Mouse (Mus musculus) stomach, embryonic 16.5 days (tissue): ENCODE measurements around the gene Fam57b. TPM values are rescaled to one million over a fixed set of nuclear protein-coding genes. Genes with fewer than 3 reads are reported as not detected.

ENCODE experiments used
- ATAC-seq: fragments of 200-750 bp; cut with Nextera tagmentation; 2 replicates; pipeline ENCODE4 v1.8.0; 2017; ENCODE audit warnings: moderate number of reproducible peaks, moderate TSS enrichment; ENCODE audit not compliant: insufficient read depth, low FRiP score
- H3K27ac ChIP-seq: fragments of 300-500 bp; sonication (generic); 2 replicates; pipeline ENCODE4 v1.5.1; 2014; ENCODE audit warnings: low read length
- H3K27me3 ChIP-seq: fragments of 300-500 bp; sonication (generic); 2 replicates; pipeline ENCODE4 v1.6.1; 2014; ENCODE audit warnings: low read length, control low read depth, mixed read lengths; ENCODE audit not compliant: control insufficient read depth, insufficient read depth
- H3K36me3 ChIP-seq: fragments of 300-500 bp; sonication (generic); 2 replicates; pipeline ENCODE4 v1.6.1; 2014; ENCODE audit warnings: low read length; ENCODE audit not compliant: control insufficient read depth, insufficient read depth
- H3K4me1 ChIP-seq: fragments of 300-500 bp; sonication (generic); 2 replicates; pipeline ENCODE4 v1.6.1; 2014; ENCODE audit warnings: low read length, control low read depth, mixed read lengths; ENCODE audit not compliant: control insufficient read depth, insufficient read depth
- H3K4me2 ChIP-seq: fragments of 300-500 bp; sonication (generic); 2 replicates; pipeline ENCODE4 v1.6.1; 2014; ENCODE audit warnings: low read depth, low read length, mixed read lengths
- H3K4me3 ChIP-seq: fragments of 300-500 bp; sonication (generic); replicated peaks from 2 replicates; pipeline ENCODE4 v1.5.1; 2014; ENCODE audit warnings: mild to moderate bottlenecking, low read length
- H3K9ac ChIP-seq: fragments of 300-500 bp; sonication (generic); 2 replicates; pipeline ENCODE4 v1.6.1; 2014; ENCODE audit warnings: low read length
- H3K9me3 ChIP-seq: fragments of 300-500 bp; sonication (generic); replicated peaks from 2 replicates; pipeline ENCODE4 v1.6.1; 2016; ENCODE audit warnings: low read length, control low read depth; ENCODE audit not compliant: control insufficient read depth
- WGBS: fragments of 180-500 bp; shearing (Covaris S2); extraction: QIAGEN DNeasy Blood & Tissue Kit; methylation state at CpG from one replicate; pipeline ENCODE4 v1.1.7; 2014; 5-methylcytosine and 5-hydroxymethylcytosine counted together
- polyA plus RNA-seq: library from polyadenylated mRNA; unstranded; fragments of >200 nt; fragmentation: Nextera tagmentation; extraction: Ambion mirVana; gene quantifications from 2 replicates; pipeline ENCODE4 v1.2.1, GENCODE M21; 2015

Fam57b gene
- polyA plus RNA-seq: 1.1 and 1.3 TPM in 2 replicates

- Histone ChIP-seq H3K27ac (peak within 1 kb of the TSS; percentile 97), H3K36me3 (peaks cover 18% of the 10 kb centered on the region), H3K4me3 (peak within 1 kb of the TSS; percentile 73), H3K4me2 (peak within 1 kb of the TSS; percentile 55), H3K4me1 (peaks cover 35% of the 10 kb centered on the region), H3K9ac (peak within 1 kb of the TSS; percentile 87), H3K9me3 (no peaks in the 10 kb centered on the region), H3K27me3 (no peaks in the 10 kb centered on the region)
- WGBS: 21% methylated on average over 21 of the region's 21 CpGs
- ATAC-seq: no peak
Measured at GRCm38 (mm10) chr7:126797411-126798126, at the start of gene Fam57b. Gene Fam57b, plus strand, starts transcription at chr7:126797668.

- Histone ChIP-seq H3K4me2 (no peak overlapping the region), H3K9me3 (no peaks in the 10 kb centered on the region), H3K9ac (no peak overlapping the region), H3K4me1 (no peaks in the 10 kb centered on the region), H3K27ac (peak overlapping the region; percentile 46; the same call in 1 of the 2 replicates), H3K27me3 (no peaks in the 10 kb centered on the region), H3K4me3 (no peak overlapping the region), H3K36me3 (no peaks in the 10 kb centered on the region)
- WGBS: 65% methylated on average over 7 of the region's 7 CpGs
- ATAC-seq: no peak
Measured at GRCm38 (mm10) chr7:126748824-126749223, 48.6 kb upstream of the Fam57b start.

GRCm38 (mm10) chr7:126749582-126750343 lies 47.7 kb upstream of the Fam57b start:
- ATAC-seq: no peak
- Histone ChIP-seq H3K27ac (no peak overlapping the region), H3K9me3 (no peaks in the 10 kb centered on the region), H3K4me1 (no peaks in the 10 kb centered on the region), H3K9ac (no peak overlapping the region), H3K27me3 (no peaks in the 10 kb centered on the region), H3K4me3 (no peak overlapping the region), H3K36me3 (no peaks in the 10 kb centered on the region), H3K4me2 (no peak overlapping the region)
- WGBS: 94% methylated on average over 17 of the region's 17 CpGs

- no peaks in the 10 kb centered on the region for H3K27me3 ChIP-seq
- H3K4me2 ChIP-seq: peak overlapping the region; percentile 34; the same call in 1 of the 2 replicates
- no peak overlapping the region; the same call in 1 of the 2 replicates for H3K4me3 ChIP-seq
- whole genome bisulfite sequencing: 2% methylated on average over 9 of the region's 9 CpGs
- peak overlapping the region; percentile 31; the same call in 1 of the 2 replicates for H3K27ac ChIP-seq
- H3K9me3 ChIP-seq: no peaks in the 10 kb centered on the region
- peak overlapping the region; percentile 65 for H3K9ac ChIP-seq
- no peaks in the 10 kb centered on the region for H3K36me3 ChIP-seq
- H3K4me1 ChIP-seq: peaks cover 4% of the 10 kb centered on the region; the same call in 1 of the 2 replicates
- ATAC-seq: peak; percentile 67
Measured at GRCm38 (mm10) chr7:126754866-126755265, 42.6 kb upstream of the Fam57b start.

- no peak for ATAC-seq
- 72% methylated on average over 7 of the region's 7 CpGs for WGBS
- Histone ChIP-seq H3K4me1 (peaks cover 34% of the 10 kb centered on the region), H3K9me3 (no peaks in the 10 kb centered on the region), H3K36me3 (peaks cover 4% of the 10 kb centered on the region; the same call in 1 of the 2 replicates), H3K9ac (peak overlapping the region; percentile 59; the same call in 1 of the 2 replicates), H3K27ac (no peak overlapping the region), H3K4me3 (no peak overlapping the region), H3K4me2 (no peak overlapping the region), H3K27me3 (no peaks in the 10 kb centered on the region)
Measured at GRCm38 (mm10) chr7:126758539-126758938, 38.9 kb upstream of the Fam57b start.

GRCm38 (mm10) chr7:126759050-126759671 lies 38.3 kb upstream of the Fam57b start, which contains the start of gene Mapk3:
Gene Mapk3, plus strand, starts transcription at chr7:126759601.
- WGBS: 1% methylated on average over 25 of the region's 38 CpGs
- H3K9me3 ChIP-seq: no peaks in the 10 kb centered on the region

GRCm38 (mm10) chr7:126759672-126760390 lies 37.6 kb upstream of the Fam57b start:
- Histone ChIP-seq H3K4me1 (peaks cover 34% of the 10 kb centered on the region), H3K4me3 (peak overlapping the region; percentile 81), H3K9me3 (no peaks in the 10 kb centered on the region), H3K36me3 (peaks cover 11% of the 10 kb centered on the region), H3K4me2 (peak overlapping the region; percentile 92), H3K27me3 (no peaks in the 10 kb centered on the region), H3K9ac (peak overlapping the region; percentile 92), H3K27ac (peak overlapping the region; percentile 99)
- peak; percentile 12 for ATAC-seq
- under 1% methylated on average over 22 of the region's 24 CpGs for WGBS

More at GRCm38 (mm10) chr7:126759050-126759671, 38.3 kb upstream of the Fam57b start, which contains the start of gene Mapk3:
- peak; percentile 68 for ATAC-seq
- Histone ChIP-seq H3K4me3 (peak within 1 kb of the TSS; percentile 81), H3K36me3 (peaks cover 5% of the 10 kb centered on the region), H3K4me1 (peaks cover 34% of the 10 kb centered on the region), H3K27me3 (no peaks in the 10 kb centered on the region), H3K9ac (peak within 1 kb of the TSS; percentile 92), H3K27ac (peak within 1 kb of the TSS; percentile 99), H3K4me2 (peak within 1 kb of the TSS; percentile 92)

- 15% methylated on average over 3 of the region's 3 CpGs for WGBS
- peak overlapping the region; percentile 81 for H3K4me3 ChIP-seq
- H3K4me1 ChIP-seq: peaks cover 30% of the 10 kb centered on the region
- peaks cover 16% of the 10 kb centered on the region for H3K36me3 ChIP-seq
- no peaks in the 10 kb centered on the region for H3K27me3 ChIP-seq
- H3K9me3 ChIP-seq: no peaks in the 10 kb centered on the region
- peak overlapping the region; percentile 92 for H3K4me2 ChIP-seq
- H3K27ac ChIP-seq: peak overlapping the region; percentile 99
- H3K9ac ChIP-seq: peak overlapping the region; percentile 92
- peak; percentile 79 for ATAC-seq
Measured at GRCm38 (mm10) chr7:126760391-126760802, 37.1 kb upstream of the Fam57b start.
